Mouse (Mus musculus): ENCODE results near the gene Rap1gap2. TPM values are rescaled to one million over a fixed set of nuclear protein-coding genes. Genes with fewer than 3 reads are reported as not detected.

Gene Rap1gap2
- polyA plus RNA-seq, 1 experiment from 2014 or later = 7.9 TPM

DNA sequence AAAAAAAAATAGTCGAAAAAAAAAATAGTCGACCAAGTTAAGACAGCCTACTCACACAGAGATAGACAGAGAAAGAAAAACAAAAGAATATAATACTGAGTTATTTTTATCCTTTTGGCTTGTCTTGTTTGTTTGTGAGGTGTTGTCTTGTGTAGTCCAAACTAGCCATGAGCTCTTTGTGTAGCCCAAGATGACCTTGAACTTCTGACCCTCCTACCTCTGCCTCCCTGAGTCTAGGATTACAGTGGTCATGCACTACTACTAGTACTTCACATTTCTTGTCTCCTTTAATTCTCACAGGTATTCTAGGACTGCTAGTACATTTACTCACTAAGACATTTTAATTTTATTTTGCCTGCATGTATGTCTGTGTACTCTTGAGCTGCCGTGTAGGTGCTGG, 16.8 kb upstream of the Rap1gap2 start:
- Histone ChIP-seq H3K9ac (ENCODE audit: low read depth, low read length) (no peak overlapping the region), H3K4me2 (replicated peaks; ENCODE audit: low read depth) (no peak overlapping the region), H3K4me1 (replicated peaks; ENCODE audit: control insufficient read depth, insufficient read depth, low read length) (no peaks in the 10 kb centered on the region), H3K4me3 (ENCODE audit: low read depth, low read length) (no peak overlapping the region), H3K36me3 (ENCODE audit: control insufficient read depth, insufficient read depth) (no peaks in the 10 kb centered on the region), H3K27me3 (replicated peaks; ENCODE audit: control insufficient read depth, insufficient read depth, low read length) (no peaks in the 10 kb centered on the region), H3K9me3 (ENCODE audit: control insufficient read depth) (no peaks in the 10 kb centered on the region), H3K27ac (ENCODE audit: low read depth, low read length) (no peak overlapping the region)
- 67% methylated on average over 3 of the region's 3 CpGs for WGBS
- ATAC-seq = no peak
- TF ChIP-seq CTCF (IDR thresholded peaks at IDR 0.05; ENCODE audit: low read depth) = no peak

DNA sequence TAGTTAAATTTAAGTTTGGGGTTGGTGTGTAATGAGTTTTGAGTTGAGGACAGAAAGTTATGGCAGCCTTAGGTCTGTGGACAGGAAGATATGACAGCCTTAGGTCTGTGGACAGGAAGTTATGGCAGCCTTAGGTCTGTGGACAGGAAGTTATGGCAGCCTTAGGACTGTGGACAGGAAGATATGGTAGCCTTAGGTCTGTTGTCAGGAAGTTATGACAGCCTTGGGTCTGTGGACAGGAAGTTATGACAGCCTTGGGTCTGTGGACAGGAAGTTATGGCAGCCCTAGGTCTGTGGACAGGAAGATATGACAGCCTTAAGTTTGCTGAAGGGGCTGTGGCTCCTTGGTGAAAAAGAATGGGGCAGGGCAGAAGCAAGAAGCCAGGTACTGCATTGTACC, 14.6 kb upstream of the Rap1gap2 start:
- H3K27me3 ChIP-seq (replicated peaks; ENCODE audit: control insufficient read depth, insufficient read depth, low read length) = peaks cover 10% of the 10 kb centered on the region
- no peaks in the 10 kb centered on the region for H3K4me1 ChIP-seq (replicated peaks; ENCODE audit: control insufficient read depth, insufficient read depth, low read length)
- H3K36me3 ChIP-seq (ENCODE audit: control insufficient read depth, insufficient read depth) = no peaks in the 10 kb centered on the region
- no peak for ATAC-seq
- H3K27ac ChIP-seq (ENCODE audit: low read depth, low read length) = no peak overlapping the region
- TF ChIP-seq CTCF (IDR thresholded peaks at IDR 0.05; ENCODE audit: low read depth) = no peak
- no peak overlapping the region for H3K9ac ChIP-seq (ENCODE audit: low read depth, low read length)
- H3K9me3 ChIP-seq (ENCODE audit: control insufficient read depth) = no peaks in the 10 kb centered on the region
- H3K4me2 ChIP-seq (replicated peaks; ENCODE audit: low read depth) = no peak overlapping the region
- no peak overlapping the region for H3K4me3 ChIP-seq (ENCODE audit: low read depth, low read length)

GRCm38 (mm10) chr11:74623693-74624092, 13.0 kb upstream of the Rap1gap2 start:
- Histone ChIP-seq H3K4me1 (replicated peaks; ENCODE audit: control insufficient read depth, insufficient read depth, low read length) (no peaks in the 10 kb centered on the region), H3K9ac (ENCODE audit: low read depth, low read length) (no peak overlapping the region), H3K36me3 (ENCODE audit: control insufficient read depth, insufficient read depth) (no peaks in the 10 kb centered on the region), H3K27ac (ENCODE audit: low read depth, low read length) (no peak overlapping the region), H3K9me3 (ENCODE audit: control insufficient read depth) (no peaks in the 10 kb centered on the region), H3K4me2 (replicated peaks; ENCODE audit: low read depth) (0 out of 2 replicates have a peak overlapping the region, but pooled peaks have one; percentile 7), H3K27me3 (replicated peaks; ENCODE audit: control insufficient read depth, insufficient read depth, low read length) (peaks cover 21% of the 10 kb centered on the region), H3K4me3 (ENCODE audit: low read depth, low read length) (no peak overlapping the region)
- no peak for TF ChIP-seq CTCF (IDR thresholded peaks at IDR 0.05; ENCODE audit: low read depth)
- peak; percentile 82 for ATAC-seq
- 38% methylated on average over 6 of the region's 6 CpGs for WGBS

DNA sequence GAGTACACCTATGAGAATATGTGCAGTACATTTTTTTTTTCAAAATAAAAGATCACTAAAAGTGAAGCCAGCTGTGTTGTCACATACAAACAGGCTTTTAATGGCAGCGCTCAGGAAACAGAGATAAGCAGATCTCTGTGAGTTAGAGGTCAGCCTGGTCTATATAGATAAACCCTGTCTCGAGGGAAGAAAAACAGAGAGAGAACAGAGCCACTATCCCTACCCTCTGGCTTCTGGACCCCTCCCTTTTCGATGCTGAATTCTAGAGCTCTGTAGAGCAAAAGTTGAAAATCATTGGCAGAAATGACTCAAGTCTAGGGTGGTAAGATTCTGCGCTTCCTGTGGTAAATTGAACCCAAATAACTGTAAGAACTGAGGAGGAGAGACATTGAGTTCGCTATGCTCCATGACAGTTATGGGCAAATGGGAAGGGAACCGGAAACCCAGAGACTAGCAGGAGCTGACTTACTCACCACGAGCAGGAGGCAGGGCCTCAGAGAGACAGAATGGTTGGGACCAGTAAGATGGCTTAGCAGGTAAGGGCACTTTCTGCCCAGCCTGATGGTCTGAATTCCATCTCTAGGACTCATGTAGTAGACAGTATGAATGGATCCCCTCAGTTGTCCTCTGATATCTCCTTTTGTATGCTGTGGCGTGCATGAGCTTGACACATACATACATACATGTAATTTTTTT, 11.4 kb upstream of the Rap1gap2 start:
- no peak for TF ChIP-seq CTCF (IDR thresholded peaks at IDR 0.05; ENCODE audit: low read depth)
- no peak for ATAC-seq
- Histone ChIP-seq H3K27me3 (replicated peaks; ENCODE audit: control insufficient read depth, insufficient read depth, low read length) (peaks cover 21% of the 10 kb centered on the region), H3K9ac (ENCODE audit: low read depth, low read length) (no peak overlapping the region), H3K27ac (ENCODE audit: low read depth, low read length) (no peak overlapping the region), H3K36me3 (ENCODE audit: control insufficient read depth, insufficient read depth) (no peaks in the 10 kb centered on the region), H3K4me1 (replicated peaks; ENCODE audit: control insufficient read depth, insufficient read depth, low read length) (no peaks in the 10 kb centered on the region), H3K4me2 (replicated peaks; ENCODE audit: low read depth) (no peak overlapping the region), H3K4me3 (ENCODE audit: low read depth, low read length) (no peak overlapping the region), H3K9me3 (ENCODE audit: control insufficient read depth) (no peaks in the 10 kb centered on the region)
- WGBS = 66% methylated on average over 8 of the region's 8 CpGs

DNA sequence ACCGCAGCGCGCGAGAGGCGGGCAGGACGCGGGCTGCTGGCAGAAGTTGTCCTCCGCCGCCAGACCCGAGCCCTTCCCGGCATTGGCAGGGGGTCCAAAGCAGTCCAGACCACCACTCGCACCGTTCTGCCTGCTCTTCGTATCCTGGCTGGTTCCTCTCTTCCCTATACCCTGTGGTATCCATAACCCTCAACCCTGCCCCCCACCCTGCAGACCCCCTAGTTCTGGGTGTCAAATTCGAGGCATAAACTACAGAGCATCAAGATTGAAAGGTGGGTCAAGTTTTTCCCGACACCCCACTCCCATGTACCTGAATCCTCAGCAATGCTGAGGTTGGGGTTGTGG, 9.2 kb upstream of the Rap1gap2 start:
- 5% methylated on average over 16 of the region's 16 CpGs for WGBS
- no peak for ATAC-seq
- TF ChIP-seq CTCF (IDR thresholded peaks at IDR 0.05; ENCODE audit: low read depth) = no peak
- Histone ChIP-seq H3K9me3 (ENCODE audit: control insufficient read depth) (no peaks in the 10 kb centered on the region), H3K36me3 (ENCODE audit: control insufficient read depth, insufficient read depth) (no peaks in the 10 kb centered on the region), H3K4me1 (replicated peaks; ENCODE audit: control insufficient read depth, insufficient read depth, low read length) (no peaks in the 10 kb centered on the region), H3K27ac (ENCODE audit: low read depth, low read length) (no peak overlapping the region), H3K9ac (ENCODE audit: low read depth, low read length) (no peak overlapping the region), H3K27me3 (replicated peaks; ENCODE audit: control insufficient read depth, insufficient read depth, low read length) (peaks cover 28% of the 10 kb centered on the region), H3K4me2 (replicated peaks; ENCODE audit: low read depth) (peak overlapping the region; percentile 54; the same call in 1 of the 2 replicates), H3K4me3 (ENCODE audit: low read depth, low read length) (peak overlapping the region; percentile 25; the same call in 1 of the 2 replicates)

DNA sequence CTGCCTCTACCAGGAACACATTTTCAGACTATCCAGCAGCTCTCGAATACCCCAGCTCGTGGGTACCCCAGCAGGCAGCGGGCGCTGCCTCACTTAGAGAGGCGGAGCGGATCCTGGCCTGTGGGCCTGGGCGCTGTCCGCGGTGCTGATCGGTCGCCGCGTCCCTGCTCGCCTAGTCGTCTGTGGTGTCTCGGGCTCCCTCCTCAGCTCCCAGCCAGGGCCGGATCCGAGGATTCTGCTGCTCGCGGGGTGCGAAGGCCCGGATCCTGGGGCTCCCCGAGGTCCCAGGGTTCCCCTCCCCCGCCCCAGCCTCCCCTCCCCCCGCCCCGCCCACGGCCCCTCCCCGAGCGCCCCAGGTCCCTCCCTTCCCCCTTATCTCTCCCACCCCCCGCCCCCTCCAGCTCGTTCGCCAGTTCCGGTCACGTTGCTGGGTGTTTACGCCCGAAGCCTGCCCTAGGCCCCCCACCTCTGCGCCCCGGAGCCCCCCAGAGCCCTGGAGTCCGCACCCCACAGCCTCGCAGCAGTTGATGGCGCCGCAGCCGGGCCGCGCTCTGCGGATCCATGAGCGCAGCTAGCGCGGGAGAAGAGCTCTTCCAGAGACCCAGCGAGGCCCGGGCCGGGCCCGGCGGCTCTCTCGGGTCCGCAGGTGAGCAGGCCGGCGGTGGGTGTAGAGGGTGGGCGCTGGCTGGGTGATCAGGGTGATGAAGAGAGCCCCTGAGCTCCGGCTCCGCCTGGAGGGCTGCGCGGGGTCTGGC, 8.7 kb upstream of the Rap1gap2 start, which contains the start of gene Ccdc92b:
Ccdc92b (plus strand) TSS at position 405 of the 755 bp plus-strand sequence.
- peaks cover 28% of the 10 kb centered on the region for H3K27me3 ChIP-seq (replicated peaks; ENCODE audit: control insufficient read depth, insufficient read depth, low read length)
- peak within 1 kb of the TSS; percentile 54 for H3K4me2 ChIP-seq (replicated peaks; ENCODE audit: low read depth)
- peak; percentile 62; the same call in 1 of the 2 replicates for ATAC-seq
- H3K9ac ChIP-seq (ENCODE audit: low read depth, low read length) = no peak within 1 kb of the TSS
- no peak within 1 kb of the TSS for H3K27ac ChIP-seq (ENCODE audit: low read depth, low read length)
- H3K9me3 ChIP-seq (ENCODE audit: control insufficient read depth) = no peaks in the 10 kb centered on the region
- under 1% methylated on average over 61 of the region's 63 CpGs for WGBS
- peak within 1 kb of the TSS; percentile 25 for H3K4me3 ChIP-seq (ENCODE audit: low read depth, low read length)
- no peaks in the 10 kb centered on the region for H3K36me3 ChIP-seq (ENCODE audit: control insufficient read depth, insufficient read depth)
- no peaks in the 10 kb centered on the region for H3K4me1 ChIP-seq (replicated peaks; ENCODE audit: control insufficient read depth, insufficient read depth, low read length)
- 0 out of 2 replicates have a peak, but pooled peaks have one; percentile 17 for TF ChIP-seq CTCF (IDR thresholded peaks at IDR 0.05; ENCODE audit: low read depth)

Measured in intestine, postnatal 0 days (tissue).